Mouse (Mus musculus): Measurements from ENCODE around the gene Cycs. TPM values are rescaled to one million over a fixed set of nuclear protein-coding genes. Genes with fewer than 3 reads are reported as not detected.
"Not testable (repeated sequence)": the region's sequence is repeated elsewhere in the genome, so short reads cannot be mapped to it uniquely, and the experiment has no call there.

Gene Cycs
- total RNA-seq (2021): 100 to 1,000 TPM; 110 TPM
- long read RNA-seq, experiment 1, transcript Cycs-201 (2 exons, 607 nt): minor isoform, 12 of 2,077 reads
- long read RNA-seq, experiment 1, transcript Cycs-202 (3 exons, 3,123 nt): major isoform, 1,970 of 2,077 reads
- long read RNA-seq, experiment 1, partial matches to known transcripts: 0 of 2,077 reads
- long read RNA-seq, experiment 1, other reads (novel, unspliced or antisense): 95 of 2,077 reads
- long read RNA-seq, experiment 2, transcript Cycs-202 (3 exons, 3,123 nt): major isoform, 1,402 of 1,456 reads
- long read RNA-seq, experiment 2, transcript Cycs-201 (2 exons, 607 nt): minor isoform, 9 of 1,456 reads
- long read RNA-seq, experiment 2, partial matches to known transcripts: 0 of 1,456 reads
- long read RNA-seq, experiment 2, other reads (novel, unspliced or antisense): 45 of 1,456 reads

DNA sequence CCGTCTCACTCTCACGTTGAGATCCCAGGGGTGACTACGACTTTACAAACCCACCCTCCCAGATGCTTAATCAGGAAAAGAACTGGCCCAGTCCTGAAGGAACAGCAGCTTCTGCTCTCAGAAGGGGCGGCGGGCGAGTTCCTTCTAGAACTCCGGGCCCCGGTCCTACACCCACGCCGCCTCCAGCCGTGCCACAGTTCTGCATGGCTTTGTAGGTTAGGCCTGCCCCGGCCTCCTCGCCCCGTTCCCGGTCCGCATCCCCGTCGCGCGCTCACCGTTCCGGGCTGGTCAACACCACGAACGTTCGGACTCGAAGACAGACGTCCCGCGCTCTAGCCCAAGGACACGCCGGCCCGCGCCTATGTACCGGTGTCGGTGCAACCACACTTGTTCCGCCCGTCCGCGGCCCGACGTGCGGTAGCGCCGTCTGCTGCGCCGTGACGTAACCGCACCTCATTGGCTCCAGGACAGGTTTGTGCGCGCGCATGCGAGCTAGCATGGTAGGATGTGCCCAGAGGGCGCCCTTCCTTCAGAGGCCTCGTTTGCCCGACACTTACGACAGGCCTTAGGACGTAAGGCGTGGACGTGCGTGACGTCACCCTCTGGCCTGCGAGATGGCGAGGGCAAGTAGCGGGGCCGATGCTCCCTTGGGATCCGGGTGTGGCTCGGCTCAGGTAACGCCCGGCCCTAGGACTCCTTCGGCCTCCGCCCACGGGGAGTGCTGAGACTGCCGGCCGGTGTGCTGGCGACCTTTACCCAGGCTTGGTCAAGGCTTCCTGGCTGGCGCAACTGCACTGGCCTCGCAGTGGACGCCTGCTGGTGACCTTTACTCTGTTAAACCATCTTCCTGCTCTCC, at the start of gene Cycs:
Cycs (minus strand) TSS at position 398 of the 856 bp plus-strand sequence.
- DNase-seq: peak; percentile 99

GRCm38 (mm10) chr6:50601620-50602019, 35.3 kb upstream of the Cycs start:
- no peak for DNase-seq

- DNase-seq: no peak
These were observed 32.2 kb upstream of the Cycs start for GRCm38 (mm10) chr6:50598560-50598959.

- peak; percentile 95 for DNase-seq
These were observed 30.2 kb upstream of the Cycs start, which contains the start of gene 4921507P07Rik for GRCm38 (mm10) chr6:50596301-50597211. Gene 4921507P07Rik, minus strand, starts transcription at chr6:50596632.

DNA sequence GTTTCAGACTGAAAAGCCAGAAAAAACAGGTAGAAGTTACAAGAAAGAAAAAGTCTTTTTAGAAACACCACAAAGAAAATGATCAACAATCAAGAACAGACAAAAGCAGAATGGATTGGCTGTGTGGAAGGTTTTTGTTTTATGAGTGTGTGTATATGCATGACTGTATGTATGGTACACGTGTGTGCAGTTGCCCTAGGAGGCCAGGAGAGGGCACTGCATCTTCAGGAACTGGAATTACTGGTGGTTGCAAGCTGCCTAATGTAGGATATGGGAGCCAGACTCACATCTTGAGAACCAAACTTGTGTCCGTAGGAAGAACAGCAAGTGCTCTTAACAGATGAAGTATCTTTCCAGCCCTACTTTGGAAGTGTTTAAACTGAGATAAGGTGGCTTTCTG, 28.0 kb upstream of the Cycs start:
- DNase-seq: no peak

DNA sequence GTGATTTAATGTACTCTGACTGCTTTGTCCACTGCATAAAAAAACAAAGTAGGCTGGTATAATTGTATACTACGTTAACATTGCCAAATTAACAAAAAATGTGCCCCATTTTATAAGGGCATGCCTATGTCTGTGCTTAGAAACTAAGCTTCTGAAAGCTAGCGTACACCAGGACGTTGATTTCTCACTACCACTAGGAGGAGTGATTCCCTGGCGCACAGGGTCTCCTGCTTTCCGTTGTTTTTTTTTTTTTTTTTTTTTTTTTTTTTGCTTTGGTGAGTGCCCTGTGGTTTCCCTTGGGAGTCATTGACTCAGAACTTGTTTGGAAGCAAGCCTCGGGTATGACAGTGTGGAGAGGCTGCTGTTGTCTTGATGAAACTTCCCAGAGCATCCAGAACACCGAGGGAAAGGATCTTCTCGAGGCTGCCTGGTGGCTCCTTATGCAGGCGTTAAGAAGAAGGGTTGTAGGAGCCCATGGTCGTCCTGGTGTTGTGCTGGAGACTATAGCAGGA, 27.1 kb upstream of the Cycs start:
- no peak for DNase-seq

- no peak for DNase-seq
These were observed 23.9 kb upstream of the Cycs start for GRCm38 (mm10) chr6:50590234-50590633.

DNA sequence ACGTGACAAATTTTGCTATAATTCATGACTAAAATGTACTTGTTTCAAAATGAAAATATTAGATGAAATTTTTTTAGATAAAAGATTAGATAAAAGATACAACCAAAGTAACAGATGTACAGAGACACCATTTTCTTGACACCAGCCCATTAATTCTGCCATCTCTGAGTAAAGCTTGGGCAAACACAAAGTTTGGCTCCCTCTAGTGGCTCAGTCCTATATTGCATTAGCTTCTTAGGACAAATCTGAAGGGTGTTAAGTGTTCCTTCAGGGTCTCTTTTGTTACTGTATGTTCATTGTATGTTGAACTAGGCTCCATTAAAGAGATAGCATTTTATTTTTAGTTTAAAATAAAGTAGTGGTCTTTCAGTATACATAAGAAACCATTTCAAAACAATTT, 21.9 kb upstream of the Cycs start:
- no peak for DNase-seq

- DNase-seq: no peak
These were observed 21.1 kb upstream of the Cycs start for GRCm38 (mm10) chr6:50587412-50587811.

GRCm38 (mm10) chr6:50586316-50586715, 20.0 kb upstream of the Cycs start:
- no peak for DNase-seq

DNA sequence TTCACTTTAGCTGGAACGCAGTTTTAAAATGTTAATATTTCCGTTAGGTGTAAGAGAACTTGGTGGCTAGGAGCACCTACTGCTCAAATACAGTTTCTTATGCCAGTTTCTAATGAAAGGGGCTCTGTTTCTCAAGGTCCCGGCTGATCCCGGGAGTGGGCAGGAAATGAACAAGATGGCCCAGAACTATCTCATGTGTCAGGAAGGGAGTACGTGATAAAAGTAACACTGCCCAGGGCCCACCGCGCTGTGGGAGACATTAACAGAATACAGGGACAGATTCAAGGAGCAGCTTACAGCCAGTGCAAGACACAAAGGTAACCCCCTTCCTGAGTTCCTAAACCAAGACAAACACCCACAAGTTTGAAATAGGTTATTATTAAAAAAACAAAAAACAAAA, 19.4 kb upstream of the Cycs start:
- DNase-seq: no peak

DNA sequence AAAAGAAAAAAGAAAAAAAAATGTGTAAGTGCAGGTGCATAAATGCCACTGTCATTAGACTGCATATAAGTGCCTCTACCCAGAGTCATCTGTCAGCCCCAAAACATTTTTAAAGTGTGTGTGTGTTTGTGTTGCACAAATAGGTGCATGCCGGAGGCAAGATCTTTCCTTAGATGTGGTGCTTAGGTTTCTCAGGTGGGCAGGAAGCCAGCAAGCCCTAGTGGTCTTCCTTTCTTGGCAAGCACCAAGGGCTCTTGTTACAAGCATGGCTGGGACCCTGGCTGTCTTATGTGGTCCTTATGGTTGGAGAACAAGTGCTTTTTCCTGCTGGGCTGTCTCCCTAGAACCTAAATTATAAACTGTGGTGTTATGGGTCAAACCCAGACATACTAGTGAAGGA, 5.3 kb upstream of the Cycs start:
- no peak for DNase-seq

- no peak for DNase-seq
These were observed 588 bp upstream of the Cycs start for GRCm38 (mm10) chr6:50566997-50567255.

- no peak for DNase-seq
These were observed 2.7 kb downstream of the Cycs start for GRCm38 (mm10) chr6:50563651-50564050.

- DNase-seq: no peak
These were observed 3.9 kb downstream of the Cycs start for GRCm38 (mm10) chr6:50562421-50562820.

DNA sequence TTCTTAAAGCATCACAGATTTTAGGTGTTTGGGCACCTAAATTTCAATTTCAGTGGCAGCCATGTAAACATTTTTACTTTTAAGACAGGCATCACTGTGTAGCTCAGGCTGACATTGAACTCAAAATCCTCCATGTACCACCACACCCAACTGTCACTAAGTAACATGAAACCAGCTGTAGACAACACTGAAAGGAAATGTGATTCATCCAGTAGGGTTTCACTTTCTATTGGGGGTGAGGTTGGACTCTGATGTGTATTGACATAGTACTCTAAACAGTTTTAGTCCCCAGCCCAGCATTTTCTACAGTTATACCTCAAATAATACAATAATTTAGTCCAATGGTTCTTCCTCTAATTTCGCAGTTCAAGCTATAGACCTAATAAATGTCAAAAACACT, 5.6 kb downstream of the Cycs start:
- no peak for DNase-seq

GRCm38 (mm10) chr6:50558877-50559276, 7.5 kb downstream of the Cycs start:
- DNase-seq: no peak

DNA sequence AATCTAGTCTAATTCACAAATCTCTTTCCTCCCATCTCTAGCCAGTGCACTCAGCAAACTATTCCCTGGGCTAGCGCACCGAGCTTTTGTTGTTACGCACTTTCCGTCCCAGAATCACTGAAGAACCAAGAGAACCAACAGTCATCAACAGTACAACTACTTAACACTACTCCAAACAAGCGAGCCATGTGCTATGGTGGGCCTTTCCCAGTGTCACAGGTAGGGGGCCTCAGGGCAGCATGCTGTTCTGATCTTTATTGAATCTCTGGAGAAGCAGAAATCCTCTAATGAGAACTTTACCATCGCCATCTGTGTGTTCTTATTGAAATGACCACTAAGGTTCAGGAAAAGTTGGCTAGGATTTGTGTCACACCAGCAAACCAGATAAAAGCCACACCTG, 8.8 kb downstream of the Cycs start:
- DNase-seq: no peak

GRCm38 (mm10) chr6:50554223-50554622, 12.1 kb downstream of the Cycs start:
- DNase-seq: not testable (repeated sequence)

DNA sequence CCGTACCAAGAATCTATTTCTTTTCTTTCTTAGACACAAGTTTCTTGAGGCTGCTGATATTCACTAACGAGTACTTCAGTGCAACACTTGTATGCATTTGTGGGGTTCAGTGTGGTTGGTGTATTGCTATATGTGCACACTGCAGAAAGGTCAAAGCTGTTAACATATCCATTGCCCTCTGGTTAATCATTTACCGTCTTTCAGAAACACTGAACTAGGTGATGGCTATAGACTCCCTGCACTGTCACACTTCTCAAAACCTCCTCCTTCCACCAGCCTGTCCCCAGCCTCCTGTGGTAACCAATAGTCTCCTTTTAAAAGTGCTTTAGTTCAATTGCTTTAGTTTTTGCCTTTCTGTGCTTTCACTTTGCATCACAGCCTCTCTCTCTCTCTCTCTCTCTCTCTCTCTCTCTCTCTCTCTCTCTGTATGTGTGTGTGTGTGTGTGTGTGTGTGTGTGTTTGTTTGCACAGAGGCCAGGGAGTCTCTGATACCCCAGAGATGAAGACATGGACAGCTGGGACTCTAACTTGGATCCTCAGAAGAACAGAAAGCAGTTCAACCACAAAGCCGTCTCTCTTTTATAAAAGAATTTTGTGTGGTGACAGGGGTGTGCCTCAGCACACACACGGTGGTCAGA, 13.3 kb downstream of the Cycs start:
- no peak for DNase-seq

- no peak for DNase-seq
These were observed 16.5 kb downstream of the Cycs start for GRCm38 (mm10) chr6:50549791-50550190.

DNA sequence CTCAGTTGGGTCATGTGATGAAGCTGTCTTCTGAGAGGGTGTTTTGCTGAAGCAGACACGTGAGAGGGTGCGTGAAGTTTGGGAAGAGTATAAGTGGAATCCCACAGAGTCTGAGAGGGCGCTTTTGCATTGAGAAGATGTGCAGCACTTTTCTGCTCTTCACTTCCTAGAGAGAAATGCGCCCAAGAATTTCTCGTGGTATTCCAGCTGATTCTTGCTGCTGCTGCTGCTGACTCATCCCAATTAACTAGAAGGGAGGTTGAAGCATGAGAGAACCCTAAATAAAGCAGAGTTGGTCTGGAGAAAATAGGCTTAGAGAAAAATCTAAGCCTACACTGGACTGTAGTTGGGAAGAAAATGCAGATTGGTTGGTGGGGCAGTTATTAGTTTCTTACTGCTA, 17.3 kb downstream of the Cycs start:
- no peak for DNase-seq
